Mouse (Mus musculus) myocyte (in vitro differentiated cells): ENCODE results near the gene Rad51b.

ENCODE experiments used
- CEBPB ChIP-seq: IDR thresholded peaks from 2 replicates; pipeline ENCODE4 v1.6.1; 2011; ENCODE audit warnings: mild to moderate bottlenecking, moderate library complexity; ENCODE audit not compliant: poor library complexity, insufficient read depth, severe bottlenecking
- MYOG ChIP-seq, 3 experiments: IDR thresholded peaks; one replicate each; pipeline ENCODE4 v1.6.1; 2011; ENCODE audit warnings: control low read depth in 2 of 3, low read depth in 2 of 3, mild to moderate bottlenecking in 2 of 3; ENCODE audit not compliant: insufficient read length in 2 of 3, control insufficient read depth in 1 of 3, insufficient read depth in 1 of 3
- POLR2A ChIP-seq: IDR thresholded peaks from one replicate; pipeline ENCODE4 v1.6.1; 2011; ENCODE audit warnings: low read depth, mild to moderate bottlenecking, control low read depth, moderate library complexity; ENCODE audit not compliant: insufficient read length
- POLR2AphosphoS2 ChIP-seq: IDR thresholded peaks from one replicate; pipeline ENCODE4 v1.6.1; 2011; ENCODE audit warnings: low read depth, control low read depth; ENCODE audit not compliant: insufficient read length
- TCF12 ChIP-seq: IDR thresholded peaks from one replicate; pipeline ENCODE4 v1.6.1; 2011; ENCODE audit warnings: mild to moderate bottlenecking, control low read depth; ENCODE audit not compliant: poor library complexity, insufficient read depth, severe bottlenecking

DNA sequence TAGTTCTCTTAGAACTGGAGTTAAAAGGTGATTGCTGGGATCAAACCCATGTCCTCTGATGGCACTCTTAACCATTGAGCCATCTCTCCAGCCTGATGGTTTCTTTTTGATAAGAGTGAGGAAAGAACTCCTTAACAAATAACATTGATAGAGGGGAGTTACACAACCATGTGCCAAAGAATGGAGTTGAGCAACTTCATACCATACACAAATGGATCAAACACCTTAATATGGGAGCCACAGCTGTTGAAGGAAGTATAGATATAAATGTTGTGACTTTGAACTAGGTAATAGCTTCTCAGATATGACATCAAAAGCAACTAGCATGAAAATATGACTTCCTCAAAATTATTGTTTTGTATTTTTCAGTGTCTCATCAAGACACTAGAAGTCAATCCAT, 173.0 kb downstream of the Rad51b start:
- TF ChIP-seq POLR2AphosphoS2: no peak
- TF ChIP-seq POLR2A: no peak
- TF ChIP-seq CEBPB: no peak
- TF ChIP-seq MYOG (IDR thresholded peaks at IDR 0.05; ENCODE audit: control insufficient read depth in 1 of 3, insufficient read depth in 1 of 3, insufficient read length in 2 of 3, low read depth in 2 of 3): no peak
- no peak for TF ChIP-seq TCF12
